Mouse (Mus musculus) C2C12 (cell line): ENCODE measurements around the gene Atxn10. TPM values are rescaled to one million over a fixed set of nuclear protein-coding genes. Genes with fewer than 3 reads are reported as not detected.
A peak's percentile ranks its signal among the peaks of the same experiment; 100 is the strongest.
"Not testable (repeated sequence)": the region's sequence is repeated elsewhere in the genome, so short reads cannot be mapped to it uniquely, and the experiment has no call there.

Source experiments
- H3K27me3 ChIP-seq: one replicate; pipeline ENCODE4 v1.6.1; 2011; ENCODE audit not compliant: control insufficient read depth, insufficient read depth, insufficient read length
- H3K36me3 ChIP-seq: one replicate; pipeline ENCODE4 v1.6.1; 2011; ENCODE audit not compliant: control insufficient read depth, insufficient read depth
- H3K4me3 ChIP-seq: one replicate; pipeline ENCODE4 v1.5.1; 2011; ENCODE audit warnings: mild to moderate bottlenecking, control low read depth; ENCODE audit not compliant: poor library complexity, insufficient read depth, severe bottlenecking
- H3K79me2 ChIP-seq: one replicate; pipeline ENCODE4 v1.6.1; 2011; ENCODE audit not compliant: control insufficient read depth, insufficient read depth
- H3K79me3 ChIP-seq: one replicate; pipeline ENCODE4 v1.6.1; 2011; ENCODE audit warnings: low read depth, control low read depth
- H3ac ChIP-seq: one replicate; pipeline ENCODE3; 2011; ENCODE audit warnings: low read depth; ENCODE audit not compliant: control insufficient read depth, insufficient read length
- CEBPB ChIP-seq: IDR thresholded peaks from one replicate; pipeline ENCODE4 v1.6.1; 2011; ENCODE audit warnings: low read depth, mild to moderate bottlenecking, control low read depth, moderate library complexity
- CTCF ChIP-seq: IDR thresholded peaks from one replicate; pipeline ENCODE4 v1.5.1; 2011; ENCODE audit not compliant: control insufficient read depth, insufficient read depth, insufficient read length
- FOSL1 ChIP-seq: IDR thresholded peaks from one replicate; pipeline ENCODE4 v1.8.0; 2011; ENCODE audit warnings: mild to moderate bottlenecking, low read length; ENCODE audit not compliant: poor library complexity, insufficient read depth, severe bottlenecking
- MAX ChIP-seq: IDR thresholded peaks from one replicate; pipeline ENCODE4 v1.6.1; 2011; ENCODE audit warnings: mild to moderate bottlenecking, control low read depth
- MYOD1 ChIP-seq: IDR thresholded peaks from one replicate; pipeline ENCODE4 v1.6.1; 2011; ENCODE audit warnings: low read depth; ENCODE audit not compliant: control insufficient read depth, insufficient read length
- MYOG ChIP-seq: IDR thresholded peaks from one replicate; pipeline ENCODE4 v1.6.1; 2011; ENCODE audit not compliant: control insufficient read depth, insufficient read length; ENCODE audit errors: extremely low read depth
- USF1 ChIP-seq: IDR thresholded peaks from one replicate; pipeline ENCODE4 v1.6.1; 2011; ENCODE audit warnings: low read depth, mild to moderate bottlenecking, control low read depth, moderate library complexity
- polyA plus RNA-seq: library from polyadenylated mRNA; unstranded; fragments of >200 nt; fragmentation: generic; extraction: Trizol; gene quantifications from one replicate; pipeline ENCODE4 v1.2.1, GENCODE M21; 2012; ENCODE audit warnings: missing spikeins

Gene Atxn10
- polyA plus RNA-seq, 1 experiment, result 149 TPM

DNA sequence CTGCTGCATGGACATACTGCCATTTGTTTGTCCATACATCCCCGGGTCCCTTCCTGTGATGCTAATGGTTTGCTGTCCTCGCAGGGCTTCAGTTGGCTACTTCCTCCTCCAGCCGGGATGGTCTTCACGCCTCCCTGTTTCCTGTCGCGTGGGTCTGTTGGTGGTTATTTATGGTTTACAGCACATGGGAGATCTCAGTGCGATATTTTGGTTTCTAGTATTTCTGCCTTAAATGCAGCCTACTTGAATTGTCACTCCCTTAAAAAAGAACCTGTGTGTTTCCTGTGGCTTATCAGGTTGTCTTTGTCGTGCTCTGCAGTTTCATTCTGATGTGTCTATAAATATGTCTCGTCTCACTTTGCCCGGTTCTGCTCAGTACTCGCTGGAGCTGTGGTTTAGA is 8.2 kb upstream of the Atxn10 start:
- H3K27me3 ChIP-seq, result no peaks in the 10 kb centered on the region
- H3K36me3 ChIP-seq, result no peaks in the 10 kb centered on the region
- H3K4me3 ChIP-seq, result no peak overlapping the region
- H3K79me2 ChIP-seq, result no peaks in the 10 kb centered on the region
- no peaks in the 10 kb centered on the region for H3K79me3 ChIP-seq
- TF ChIP-seq MAX (no peak), CTCF (no peak), FOSL1 (no peak), MYOG (no peak), USF1 (no peak), MYOD1 (no peak), CEBPB (no peak)
- H3ac ChIP-seq, result no peak overlapping the region

DNA sequence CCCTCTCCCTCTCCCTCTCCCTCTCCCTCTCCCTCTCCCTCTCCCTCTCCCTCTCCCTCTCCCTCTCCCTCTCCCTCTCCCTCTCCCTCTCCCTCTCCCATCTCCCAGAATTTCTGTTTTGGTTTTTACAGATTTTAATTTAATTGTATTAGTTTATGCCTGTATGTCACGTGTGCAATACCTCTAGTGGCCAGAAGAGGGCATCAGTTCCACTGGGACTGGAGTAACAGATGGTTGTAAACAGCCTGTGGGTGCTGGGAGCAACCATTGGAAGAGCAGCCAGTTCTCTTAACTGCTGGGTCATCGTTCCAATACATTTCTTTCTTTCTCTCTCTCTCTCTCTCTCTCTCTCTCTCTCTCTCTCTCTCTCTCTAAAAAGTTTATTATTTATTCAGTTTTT is 7.6 kb upstream of the Atxn10 start:
- peak; percentile 76 for TF ChIP-seq USF1
- H3ac ChIP-seq, H3K79me3 ChIP-seq, H3K79me2 ChIP-seq, H3K27me3 ChIP-seq, H3K36me3 ChIP-seq, H3K4me3 ChIP-seq: not testable (repeated sequence)

DNA sequence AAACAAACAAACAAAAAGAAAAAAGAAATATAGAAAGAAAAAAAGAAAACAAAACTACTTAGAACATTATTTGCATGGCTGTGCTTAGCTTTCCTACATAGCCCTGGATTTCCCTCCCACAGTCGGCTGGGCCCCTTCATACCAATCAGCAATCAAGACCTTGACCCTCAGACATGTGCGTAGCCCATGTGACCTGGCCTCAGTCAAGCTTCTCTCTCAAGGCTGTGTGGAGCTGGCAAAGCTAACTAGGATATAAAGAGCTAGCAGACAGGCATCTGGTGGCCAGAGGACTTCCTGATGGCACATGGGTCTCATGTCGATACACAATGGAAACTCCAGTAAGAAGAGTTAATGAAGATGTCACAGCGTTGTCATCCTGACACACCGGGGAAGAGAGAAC is 6.9 kb upstream of the Atxn10 start:
- H3K4me3 ChIP-seq, result no peak overlapping the region
- no peaks in the 10 kb centered on the region for H3K79me2 ChIP-seq
- no peak for TF ChIP-seq USF1
- no peaks in the 10 kb centered on the region for H3K79me3 ChIP-seq
- H3K36me3 ChIP-seq, result no peaks in the 10 kb centered on the region
- H3ac ChIP-seq, result no peak overlapping the region
- no peaks in the 10 kb centered on the region for H3K27me3 ChIP-seq

DNA sequence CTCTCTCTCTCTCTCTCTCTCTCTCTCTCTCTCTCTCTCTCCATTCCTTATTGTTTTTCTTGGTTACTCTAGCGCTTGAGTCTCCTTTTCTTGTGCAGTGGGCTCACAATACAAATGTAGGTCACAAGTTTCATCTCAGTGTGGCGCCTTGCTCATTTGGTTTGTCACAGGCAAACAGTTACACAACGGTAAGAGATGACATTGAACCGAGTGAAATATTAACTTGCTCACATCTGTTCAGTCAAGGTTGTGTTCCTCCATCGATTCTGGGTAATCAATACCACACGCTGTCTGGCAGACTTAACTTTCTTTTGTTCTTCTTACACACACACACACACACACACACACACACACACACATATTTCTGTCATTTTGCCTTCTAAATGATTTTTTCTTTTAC is 6.0 kb upstream of the Atxn10 start:
- TF ChIP-seq MYOG, result no peak
- no peaks in the 10 kb centered on the region for H3K27me3 ChIP-seq
- no peaks in the 10 kb centered on the region for H3K79me3 ChIP-seq
- H3ac ChIP-seq, result no peak overlapping the region
- no peak overlapping the region for H3K4me3 ChIP-seq
- no peaks in the 10 kb centered on the region for H3K79me2 ChIP-seq
- H3K36me3 ChIP-seq, result no peaks in the 10 kb centered on the region

DNA sequence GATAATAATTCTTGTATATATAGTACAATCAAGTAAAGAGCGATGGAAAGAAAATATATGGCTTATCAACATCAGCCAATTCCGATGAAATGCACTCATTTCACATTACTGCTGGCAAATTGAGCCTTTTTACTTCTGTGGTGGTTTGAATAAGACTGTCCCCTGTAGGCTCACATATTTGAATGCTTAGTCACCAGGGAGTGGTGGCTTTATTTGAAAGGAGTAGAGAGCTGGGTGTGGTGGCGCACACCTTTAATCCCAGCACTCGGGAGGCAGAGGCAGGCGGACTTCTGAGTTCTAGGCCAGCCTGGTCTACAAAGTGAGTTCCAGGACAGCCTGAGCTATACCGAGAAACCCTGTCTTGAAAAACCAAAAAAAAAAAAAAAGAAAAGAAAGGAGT is 2.5 kb upstream of the Atxn10 start:
- peaks cover 23% of the 10 kb centered on the region for H3K79me2 ChIP-seq
- H3ac ChIP-seq, H3K27me3 ChIP-seq, H3K36me3 ChIP-seq, H3K4me3 ChIP-seq: not testable (repeated sequence)
- H3K79me3 ChIP-seq, result peaks cover 18% of the 10 kb centered on the region

DNA sequence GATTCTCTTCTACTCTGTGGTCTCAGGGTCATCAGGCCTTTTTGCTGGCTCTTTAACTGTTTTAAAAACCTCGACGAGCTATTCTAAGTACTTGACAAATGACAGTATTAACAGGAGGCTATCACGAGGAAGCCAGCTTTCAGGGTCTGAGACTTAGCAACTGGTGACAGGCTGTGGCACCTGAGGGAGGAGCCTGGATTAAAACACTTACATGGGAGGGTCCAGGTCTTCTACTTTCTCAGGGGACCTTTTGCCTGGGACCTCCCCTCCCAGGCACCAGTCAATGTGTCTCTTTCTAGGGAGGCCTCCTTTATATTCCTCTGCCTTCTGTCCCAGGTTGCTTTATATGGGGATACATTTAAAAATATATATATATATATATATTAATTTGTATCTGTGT is 1.8 kb upstream of the Atxn10 start:
- TF ChIP-seq CEBPB (no peak), MAX (no peak), CTCF (no peak), USF1 (no peak), MYOG (no peak)
- no peaks in the 10 kb centered on the region for H3K36me3 ChIP-seq
- peaks cover 25% of the 10 kb centered on the region for H3K79me3 ChIP-seq
- H3K79me2 ChIP-seq, result peaks cover 31% of the 10 kb centered on the region
- no peaks in the 10 kb centered on the region for H3K27me3 ChIP-seq
- no peak overlapping the region for H3ac ChIP-seq
- no peak overlapping the region for H3K4me3 ChIP-seq

DNA sequence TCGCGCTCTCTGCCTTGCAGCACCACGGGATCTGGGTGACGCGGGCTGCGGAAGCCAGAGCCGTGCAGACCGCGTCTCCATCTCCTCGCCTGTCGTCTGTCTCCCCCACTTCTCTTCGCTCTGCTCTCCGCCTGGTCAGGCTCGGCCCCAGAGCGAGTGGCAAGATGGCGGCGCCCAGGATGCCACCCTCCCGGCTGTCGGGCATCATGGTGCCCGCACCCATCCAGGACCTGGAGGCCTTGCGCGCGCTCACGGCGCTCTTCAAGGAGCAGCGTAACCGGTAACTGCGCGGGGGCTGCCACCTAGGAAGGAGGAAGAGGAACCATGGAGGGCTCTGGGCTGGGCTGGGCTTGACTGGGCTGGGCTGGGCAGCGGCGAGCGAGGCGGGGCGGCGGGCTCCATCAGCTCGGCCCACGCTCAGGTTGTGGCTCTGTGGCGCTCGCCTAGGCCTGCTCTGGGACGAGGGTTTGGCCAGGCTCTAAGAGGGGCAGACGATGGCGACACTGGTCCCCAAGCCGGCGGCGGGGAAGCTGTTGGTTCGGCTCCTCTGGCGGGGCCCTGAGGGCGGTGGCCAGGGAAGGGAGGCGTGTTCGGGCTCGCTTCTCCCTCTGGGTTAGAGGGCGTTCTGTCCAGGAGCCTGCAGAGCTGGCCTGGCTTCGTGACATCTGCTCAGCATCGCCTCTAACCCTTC is 401 bp downstream of the Atxn10 start:
- peak overlapping the region; percentile 83 for H3ac ChIP-seq
- peaks cover 47% of the 10 kb centered on the region for H3K79me3 ChIP-seq
- TF ChIP-seq MAX (peak; percentile 55), FOSL1 (no peak)
- H3K4me3 ChIP-seq, result peak overlapping the region; percentile 93
- H3K27me3 ChIP-seq, result no peaks in the 10 kb centered on the region
- H3K36me3 ChIP-seq, result peaks cover under 1% of the 10 kb centered on the region
- H3K79me2 ChIP-seq, result peaks cover 53% of the 10 kb centered on the region
